In genomic region chr16:4651081-4651480, GRCm38 (mm10) we compare ENCODE assay signal across 12 mouse cellular contexts. TPM values are rescaled to one million over a fixed set of nuclear protein-coding genes. Genes with fewer than 3 reads are reported as not detected.
DNase-seq lines count a peak whose midpoint lies in the region; ATAC-seq and TF ChIP-seq lines count a peak whose summit lies in the region.
"Had no signal": no experiment of that assay in that cellular context is flagged by ENCODE, and none has a peak within 500 bp of the region (broad histone marks: within the 10 kb centered on the region; RNA-seq: fewer than 3 reads in every experiment).

No protein-coding gene starts in this region.

- no peak for TF ChIP-seq POLR2A in lung, adult 2 months (IDR thresholded peaks at IDR 0.05; ENCODE audit: borderline replicate concordance, extremely low read depth, low read depth, low read length)

- H3K9ac ChIP-seq in heart, embryonic 11.5 days (ENCODE audit: low read depth, low read length) = no peak overlapping the region; the same call in 1 of the 2 replicates
- no peak overlapping the region for H3K9ac ChIP-seq in lung, embryonic 15.5 days
- 0 out of 2 replicates have a peak overlapping the region, but pooled peaks have one; percentile 4 for H3K9ac ChIP-seq in embryonic facial prominence, embryonic 11.5 days (replicated peaks; ENCODE audit: low read length)
- peak overlapping the region; percentile 53; the same call in 1 of the 2 replicates for H3K9ac ChIP-seq in limb, embryonic 13.5 days
- H3K9ac ChIP-seq: forebrain, embryonic 12.5 days; liver, embryonic 14.5 days; midbrain, embryonic 12.5 days had no signal

- H3K4me2 ChIP-seq in heart, embryonic 11.5 days = no peak overlapping the region
- no peak overlapping the region for H3K4me2 ChIP-seq in lung, embryonic 15.5 days
- H3K4me2 ChIP-seq in embryonic facial prominence, embryonic 11.5 days (ENCODE audit: low read depth, low read length) = no peak overlapping the region
- peak overlapping the region; percentile 49; the same call in 1 of the 2 replicates for H3K4me2 ChIP-seq in limb, embryonic 13.5 days (replicated peaks)
- H3K4me2 ChIP-seq: forebrain, embryonic 12.5 days; midbrain, embryonic 12.5 days had no signal

- H3K27me3 ChIP-seq in heart, embryonic 11.5 days (ENCODE audit: control insufficient read depth, insufficient read depth, low read length) = no peaks in the 10 kb centered on the region
- no peaks in the 10 kb centered on the region for H3K27me3 ChIP-seq in lung, embryonic 15.5 days
- no peaks in the 10 kb centered on the region for H3K27me3 ChIP-seq in embryonic facial prominence, embryonic 11.5 days (ENCODE audit: control insufficient read depth, insufficient read depth, low read length)
- H3K27me3 ChIP-seq in limb, embryonic 13.5 days = no peaks in the 10 kb centered on the region
- H3K27me3 ChIP-seq: forebrain, embryonic 12.5 days; midbrain, embryonic 12.5 days had no signal

- no peaks in the 10 kb centered on the region for H3K9me3 ChIP-seq in heart, embryonic 11.5 days (replicated peaks; ENCODE audit: control insufficient read depth, low read length)
- H3K9me3 ChIP-seq in lung, embryonic 15.5 days = no peaks in the 10 kb centered on the region
- H3K9me3 ChIP-seq in embryonic facial prominence, embryonic 11.5 days (replicated peaks; ENCODE audit: control insufficient read depth, low read length) = no peaks in the 10 kb centered on the region
- no peaks in the 10 kb centered on the region for H3K9me3 ChIP-seq in limb, embryonic 13.5 days
- H3K9me3 ChIP-seq: forebrain, embryonic 12.5 days; midbrain, embryonic 12.5 days had no signal

- TF ChIP-seq CTCF in lung, adult 2 months (IDR thresholded peaks at IDR 0.05; ENCODE audit: insufficient read depth, low read length) = no peak

- no peak overlapping the region for H3K4me3 ChIP-seq in heart, embryonic 11.5 days (ENCODE audit: low read depth, low read length)
- H3K4me3 ChIP-seq in lung, embryonic 15.5 days = no peak overlapping the region
- no peak overlapping the region for H3K4me3 ChIP-seq in lung, adult 2 months (replicated peaks; ENCODE audit: extremely low read depth, low read depth, low read length)
- H3K4me3 ChIP-seq in embryonic facial prominence, embryonic 11.5 days (ENCODE audit: low read depth, low read length) = no peak overlapping the region
- no peak overlapping the region for H3K4me3 ChIP-seq in limb, embryonic 13.5 days
- H3K4me3 ChIP-seq: forebrain, embryonic 12.5 days; midbrain, embryonic 12.5 days had no signal

- H3K36me3 ChIP-seq in heart, embryonic 11.5 days (ENCODE audit: control insufficient read depth, insufficient read depth, low read length) = peaks cover 30% of the 10 kb centered on the region
- H3K36me3 ChIP-seq in lung, embryonic 15.5 days = peaks cover 51% of the 10 kb centered on the region
- peaks cover 7% of the 10 kb centered on the region for H3K36me3 ChIP-seq in embryonic facial prominence, embryonic 11.5 days (replicated peaks; ENCODE audit: control insufficient read depth, insufficient read depth, low read depth, low read length)
- peaks cover 97% of the 10 kb centered on the region for H3K36me3 ChIP-seq in limb, embryonic 13.5 days

- 80% methylated on average over 1 of the region's 1 CpGs for WGBS in heart, embryonic 11.5 days (ENCODE audit: insufficient replicate concordance)
- WGBS in lung, embryonic 15.5 days = 71% methylated on average over 1 of the region's 1 CpGs
- WGBS in lung, adult 2 months = 56% methylated on average over 1 of the region's 1 CpGs
- WGBS in embryonic facial prominence, embryonic 11.5 days = 81% methylated on average over 1 of the region's 1 CpGs
- WGBS in limb, embryonic 13.5 days = 60% methylated on average over 1 of the region's 1 CpGs

- peaks cover 54% of the 10 kb centered on the region for H3K4me1 ChIP-seq in heart, embryonic 11.5 days (ENCODE audit: control insufficient read depth, insufficient read depth, low read length)
- peaks cover 48% of the 10 kb centered on the region for H3K4me1 ChIP-seq in lung, embryonic 15.5 days
- peaks cover 12% of the 10 kb centered on the region for H3K4me1 ChIP-seq in lung, adult 2 months (ENCODE audit: control insufficient read depth, insufficient read depth, low read length)
- peaks cover 25% of the 10 kb centered on the region for H3K4me1 ChIP-seq in embryonic facial prominence, embryonic 11.5 days (ENCODE audit: control insufficient read depth, insufficient read depth, low read length)
- peaks cover 97% of the 10 kb centered on the region for H3K4me1 ChIP-seq in limb, embryonic 13.5 days

- peak overlapping the region; percentile 55 for H3K27ac ChIP-seq in heart, embryonic 11.5 days (ENCODE audit: low read depth, low read length)
- 0 out of 2 replicates have a peak overlapping the region, but pooled peaks have one; percentile 43 for H3K27ac ChIP-seq in lung, embryonic 15.5 days
- H3K27ac ChIP-seq in embryonic facial prominence, embryonic 11.5 days (replicated peaks; ENCODE audit: low read depth, low read length) = peak overlapping the region; percentile 93
- peak overlapping the region; percentile 98 for H3K27ac ChIP-seq in limb, embryonic 13.5 days
- H3K27ac ChIP-seq: liver, embryonic 14.5 days; midbrain, embryonic 12.5 days had no signal

- no peak for DNase-seq in heart, adult 18-20 months
- DNase-seq in lung, adult 2 months = no peak
- no peak for DNase-seq in embryonic facial prominence, embryonic 11.5 days (ENCODE audit: low spot score)
- DNase-seq: kidney, postnatal 25 days; thymus, postnatal 14 days had no signal

- no peak for ATAC-seq in heart, embryonic 11.5 days (replicated peaks; ENCODE audit: insufficient number of reproducible peaks, low FRiP score, low TSS enrichment)
- ATAC-seq in lung, embryonic 15.5 days (ENCODE audit: borderline replicate concordance, extremely low read depth, low FRiP score, low TSS enrichment) = no peak
- ATAC-seq in embryonic facial prominence, embryonic 11.5 days (replicated peaks; ENCODE audit: insufficient number of reproducible peaks, low FRiP score, low TSS enrichment, low read depth) = no peak
- no peak for ATAC-seq in limb, embryonic 13.5 days (ENCODE audit: low FRiP score, low read depth)
- ATAC-seq in inflammation-experienced regulatory T-cells, adult 6 months = no peak

RNA-seq across cellular contexts. Expression of gene Dnaja3, which starts 11.3 kb away (rescaled TPM):
- 63.6 and 72.6 TPM in 2 replicates for polyA plus RNA-seq in heart, embryonic 11.5 days (2014; fragmentation: Nextera tagmentation; extraction: Ambion mirVana)
- total RNA-seq in heart, adult 18-20 months (2021) = 100 to 1,000 TPM; 152 to 155 TPM
- 66.0 and 66.5 TPM in 2 replicates for polyA plus RNA-seq in lung, embryonic 15.5 days (2015; fragmentation: Nextera tagmentation; extraction: Ambion mirVana)
- 16.1 and 21.2 TPM in 2 replicates for polyA plus RNA-seq in lung, adult 2 months (2012; rRNA removed)
- polyA plus RNA-seq in embryonic facial prominence, embryonic 11.5 days (2014; fragmentation: Nextera tagmentation; extraction: Ambion mirVana) = 56.9 and 58.3 TPM in 2 replicates
- 56.6 and 60.0 TPM in 2 replicates for polyA plus RNA-seq in limb, embryonic 13.5 days (2015; fragmentation: Nextera tagmentation; extraction: Ambion mirVana)
- 10 to 100 TPM; 21.1 to 28.7 (median 25.3) TPM for polyA plus RNA-seq in inflammation-experienced regulatory T-cells, adult 6 months (2017; shearing (Covaris generic))

RNA-seq across cellular contexts. Expression of gene Vasn, which starts 11.3 kb away (rescaled TPM):
- 9.5 and 10.6 TPM in 2 replicates for polyA plus RNA-seq in heart, embryonic 11.5 days (2014; fragmentation: Nextera tagmentation; extraction: Ambion mirVana)
- 1 to 10 TPM; 7.7 to 9.7 TPM for total RNA-seq in heart, adult 18-20 months (2021)
- 25.1 and 25.9 TPM in 2 replicates for polyA plus RNA-seq in lung, embryonic 15.5 days (2015; fragmentation: Nextera tagmentation; extraction: Ambion mirVana)
- polyA plus RNA-seq in lung, adult 2 months (2012; rRNA removed) = 86.4 and 91.1 TPM in 2 replicates
- polyA plus RNA-seq in embryonic facial prominence, embryonic 11.5 days (2014; fragmentation: Nextera tagmentation; extraction: Ambion mirVana) = 10.9 and 14.1 TPM in 2 replicates
- polyA plus RNA-seq in limb, embryonic 13.5 days (2015; fragmentation: Nextera tagmentation; extraction: Ambion mirVana) = 35.6 and 35.9 TPM in 2 replicates
- 1 to 10 TPM in 1 of 3 experiments, under 1 TPM in 2; 0.78 to 1.6 (median 0.84) TPM for polyA plus RNA-seq in inflammation-experienced regulatory T-cells, adult 6 months (2017; shearing (Covaris generic))

RNA-seq across cellular contexts. Expression of gene Pam16, which starts 26.3 kb away (rescaled TPM):
- polyA plus RNA-seq in heart, embryonic 11.5 days (2014; fragmentation: Nextera tagmentation; extraction: Ambion mirVana) = 119 and 134 TPM in 2 replicates
- total RNA-seq in heart, adult 18-20 months (2021) = 100 to 1,000 TPM; 154 TPM
- 93.8 and 94.6 TPM in 2 replicates for polyA plus RNA-seq in lung, embryonic 15.5 days (2015; fragmentation: Nextera tagmentation; extraction: Ambion mirVana)
- 8.4 and 12.3 TPM in 2 replicates for polyA plus RNA-seq in lung, adult 2 months (2012; rRNA removed)
- polyA plus RNA-seq in embryonic facial prominence, embryonic 11.5 days (2014; fragmentation: Nextera tagmentation; extraction: Ambion mirVana) = 103 and 105 TPM in 2 replicates
- polyA plus RNA-seq in limb, embryonic 13.5 days (2015; fragmentation: Nextera tagmentation; extraction: Ambion mirVana) = 105 and 106 TPM in 2 replicates
- polyA plus RNA-seq in inflammation-experienced regulatory T-cells, adult 6 months (2017; shearing (Covaris generic)) = 10 to 100 TPM; 17.3 to 41.9 (median 31.7) TPM

RNA-seq across cellular contexts. Expression of gene Coro7, which starts 28.5 kb away (rescaled TPM):
- polyA plus RNA-seq in heart, embryonic 11.5 days (2014; fragmentation: Nextera tagmentation; extraction: Ambion mirVana) = 12.1 and 12.4 TPM in 2 replicates
- total RNA-seq in heart, adult 18-20 months (2021) = 10 to 100 TPM; 12.7 to 14.2 TPM
- polyA plus RNA-seq in lung, embryonic 15.5 days (2015; fragmentation: Nextera tagmentation; extraction: Ambion mirVana) = 13.4 and 15.2 TPM in 2 replicates
- polyA plus RNA-seq in lung, adult 2 months (2012; rRNA removed) = 60.6 and 60.9 TPM in 2 replicates
- 12.2 and 12.8 TPM in 2 replicates for polyA plus RNA-seq in embryonic facial prominence, embryonic 11.5 days (2014; fragmentation: Nextera tagmentation; extraction: Ambion mirVana)
- 19.6 and 20.8 TPM in 2 replicates for polyA plus RNA-seq in limb, embryonic 13.5 days (2015; fragmentation: Nextera tagmentation; extraction: Ambion mirVana)
- polyA plus RNA-seq in inflammation-experienced regulatory T-cells, adult 6 months (2017; shearing (Covaris generic)) = 100 to 1,000 TPM in 2 of 3 experiments, 10 to 100 TPM in 1; 94.9 to 137 (median 111) TPM

RNA-seq across cellular contexts. Expression of gene Glis2, which starts 56.6 kb away (rescaled TPM):
- polyA plus RNA-seq in heart, embryonic 11.5 days (2014; fragmentation: Nextera tagmentation; extraction: Ambion mirVana) = 19.3 and 23.3 TPM in 2 replicates
- 1 to 10 TPM; 6.2 to 8.5 TPM for total RNA-seq in heart, adult 18-20 months (2021)
- polyA plus RNA-seq in lung, embryonic 15.5 days (2015; fragmentation: Nextera tagmentation; extraction: Ambion mirVana) = 18.5 and 24.0 TPM in 2 replicates
- polyA plus RNA-seq in lung, adult 2 months (2012; rRNA removed) = 66.5 and 76.4 TPM in 2 replicates
- 19.9 and 21.2 TPM in 2 replicates for polyA plus RNA-seq in embryonic facial prominence, embryonic 11.5 days (2014; fragmentation: Nextera tagmentation; extraction: Ambion mirVana)
- 32.0 and 39.4 TPM in 2 replicates for polyA plus RNA-seq in limb, embryonic 13.5 days (2015; fragmentation: Nextera tagmentation; extraction: Ambion mirVana)
- under 1 TPM; 0.15 to 0.36 (median 0.16) TPM for polyA plus RNA-seq in inflammation-experienced regulatory T-cells, adult 6 months (2017; shearing (Covaris generic))

Comparison
In these comparisons a context has a peak if more than half of its experiments do, and no peak if none do; other contexts are left out.
1. H3K27ac ChIP-seq: peak in every context shown above with its lines; median percentile 98 in limb, embryonic 13.5 days; 93 in embryonic facial prominence, embryonic 11.5 days; 55 in heart, embryonic 11.5 days; 43 in lung, embryonic 15.5 days.
2. H3K9ac ChIP-seq: peak in embryonic facial prominence, embryonic 11.5 days (single experiment) and limb, embryonic 13.5 days (single experiment); none in heart, embryonic 11.5 days (single experiment) and lung, embryonic 15.5 days (single experiment).